Mouse (Mus musculus) midbrain, postnatal 0 days (tissue): ENCODE measurements around the gene Izumo1r. TPM values are rescaled to one million over a fixed set of nuclear protein-coding genes. Genes with fewer than 3 reads are reported as not detected.
"Not testable (repeated sequence)": the region's sequence is repeated elsewhere in the genome, so short reads cannot be mapped to it uniquely, and the experiment has no call there.

Experiments used
- ATAC-seq: fragments of 200-750 bp; cut with Nextera tagmentation; 2 replicates; pipeline ENCODE4 v1.8.0; 2017; ENCODE audit warnings: moderate number of reproducible peaks, mild to moderate bottlenecking, moderate TSS enrichment, moderate library complexity; ENCODE audit not compliant: low FRiP score
- DNase-seq: peaks from one replicate; pipeline ENCODE4 v3.0.0-alpha.2; 2015; ENCODE audit warnings: low spot score
- H3K27ac ChIP-seq: fragments of 300-500 bp; sonication (generic); 2 replicates; pipeline ENCODE4 v1.5.1; 2014; ENCODE audit warnings: low read depth, mild to moderate bottlenecking, low read length, mixed read lengths
- H3K27me3 ChIP-seq: fragments of 300-500 bp; sonication (generic); 2 replicates; pipeline ENCODE4 v1.6.1; 2014; ENCODE audit warnings: low read length, control low read depth, mixed read lengths; ENCODE audit not compliant: insufficient read depth
- H3K36me3 ChIP-seq: fragments of 300-500 bp; sonication (generic); 2 replicates; pipeline ENCODE4 v1.6.1; 2014; ENCODE audit warnings: low read length, control low read depth, mixed read lengths; ENCODE audit not compliant: insufficient read depth
- H3K4me1 ChIP-seq: fragments of 300-500 bp; sonication (generic); 2 replicates; pipeline ENCODE4 v1.6.1; 2014; ENCODE audit warnings: mild to moderate bottlenecking, control low read depth, antibody characterized with exemption, low read length, mixed read lengths; ENCODE audit not compliant: insufficient read depth
- H3K4me2 ChIP-seq: fragments of 300-500 bp; sonication (generic); 2 replicates; pipeline ENCODE4 v1.6.1; 2014; ENCODE audit warnings: low read depth, mild to moderate bottlenecking, low read length, mixed read lengths; ENCODE audit not compliant: poor library complexity, severe bottlenecking
- H3K4me3 ChIP-seq: fragments of 300-500 bp; sonication (generic); 2 replicates; pipeline ENCODE4 v1.5.1; 2014; ENCODE audit warnings: low read depth, mild to moderate bottlenecking, low read length, moderate library complexity
- H3K9ac ChIP-seq: fragments of 300-500 bp; sonication (generic); replicated peaks from 2 replicates; pipeline ENCODE4 v1.6.1; 2014; ENCODE audit warnings: mild to moderate bottlenecking, low read length, moderate library complexity, mixed read lengths; ENCODE audit not compliant: poor library complexity, severe bottlenecking
- H3K9me3 ChIP-seq: fragments of 300-500 bp; sonication (generic); 2 replicates; pipeline ENCODE4 v1.6.1; 2016; ENCODE audit warnings: low read length, control low read depth
- CTCF ChIP-seq: IDR thresholded peaks from 2 replicates; pipeline ENCODE4 v1.5.1; 2016; ENCODE audit warnings: antibody characterized with exemption, mild to moderate bottlenecking
- WGBS: fragments of 180-500 bp; shearing (Covaris S2); extraction: QIAGEN DNeasy Blood & Tissue Kit; methylation state at CpG from one replicate; pipeline ENCODE4 v1.1.7; 2014; 5-methylcytosine and 5-hydroxymethylcytosine counted together
- polyA plus RNA-seq: library from polyadenylated mRNA; unstranded; fragments of >200 nt; fragmentation: Nextera tagmentation; extraction: Ambion mirVana; gene quantifications from 2 replicates; pipeline ENCODE4 v1.2.1, GENCODE M21; 2015
- total RNA-seq: library from RNA; depleted of rRNA; stranded (reverse); fragments of >200 nt; gene quantifications from 2 replicates; pipeline ENCODE4 v1.2.3, GENCODE M21; 2014

Izumo1r gene
- total and polyA plus RNA-seq, 2 experiments from 2014 or later = not detected

- Histone ChIP-seq H3K4me3 (no peak overlapping the region), H3K36me3 (no peaks in the 10 kb centered on the region), H3K4me1 (no peaks in the 10 kb centered on the region), H3K27ac (no peak overlapping the region), H3K27me3 (no peaks in the 10 kb centered on the region), H3K4me2 (no peak overlapping the region), H3K9me3 (no peaks in the 10 kb centered on the region), H3K9ac (no peak overlapping the region)
- DNase-seq (no peak), ATAC-seq (no peak)
- 49% methylated on average over 3 of the region's 3 CpGs for WGBS
- TF ChIP-seq CTCF = no peak
Observed at GRCm38 (mm10) chr9:14890699-14891098, 13.1 kb downstream of the Izumo1r start.

- H3K9ac ChIP-seq = no peak overlapping the region
- H3K4me1 ChIP-seq = no peaks in the 10 kb centered on the region
- H3K4me3 ChIP-seq = no peak overlapping the region
- no peaks in the 10 kb centered on the region for H3K36me3 ChIP-seq
- ATAC-seq (no peak), DNase-seq (no peak)
- no peaks in the 10 kb centered on the region for H3K27me3 ChIP-seq
- no peak for TF ChIP-seq CTCF
- no peaks in the 10 kb centered on the region for H3K9me3 ChIP-seq
- WGBS = 74% methylated on average over 6 of the region's 6 CpGs
- no peak overlapping the region for H3K27ac ChIP-seq
- H3K4me2 ChIP-seq = no peak overlapping the region
Observed at GRCm38 (mm10) chr9:14888671-14889070, 15.1 kb downstream of the Izumo1r start.

DNA sequence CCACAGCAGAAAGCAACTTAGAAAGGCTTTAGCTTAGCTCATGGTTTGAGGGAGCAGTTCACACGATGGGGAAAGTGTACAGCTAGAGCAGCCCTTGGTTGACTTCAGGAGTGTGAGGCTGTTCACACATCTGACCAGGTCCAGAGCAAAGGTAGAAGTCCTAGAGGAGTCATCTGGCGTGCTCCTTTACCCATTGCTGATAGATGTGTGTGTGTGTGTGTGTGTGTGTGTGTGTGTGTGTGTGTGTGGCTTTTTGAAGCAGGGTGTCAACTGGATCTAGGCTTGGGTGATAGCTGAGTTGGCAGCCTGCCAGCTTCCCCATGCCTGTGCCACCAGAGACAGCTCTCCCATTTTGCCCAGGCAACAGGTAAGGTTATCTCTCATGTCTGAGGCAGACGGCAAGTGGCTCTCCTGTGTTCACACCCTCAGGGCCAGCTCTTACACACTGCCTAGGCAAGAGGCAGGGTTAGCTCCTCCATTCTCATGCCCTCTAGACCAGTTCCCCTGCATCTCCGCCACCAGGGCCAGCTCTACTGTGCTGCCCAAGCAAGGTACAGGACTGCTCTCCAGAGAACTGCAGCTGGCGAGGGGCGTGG lies 15.9 kb downstream of the Izumo1r start:
- WGBS = 85% methylated on average over 6 of the region's 6 CpGs
- no peak for DNase-seq
- no peak for ATAC-seq

DNA sequence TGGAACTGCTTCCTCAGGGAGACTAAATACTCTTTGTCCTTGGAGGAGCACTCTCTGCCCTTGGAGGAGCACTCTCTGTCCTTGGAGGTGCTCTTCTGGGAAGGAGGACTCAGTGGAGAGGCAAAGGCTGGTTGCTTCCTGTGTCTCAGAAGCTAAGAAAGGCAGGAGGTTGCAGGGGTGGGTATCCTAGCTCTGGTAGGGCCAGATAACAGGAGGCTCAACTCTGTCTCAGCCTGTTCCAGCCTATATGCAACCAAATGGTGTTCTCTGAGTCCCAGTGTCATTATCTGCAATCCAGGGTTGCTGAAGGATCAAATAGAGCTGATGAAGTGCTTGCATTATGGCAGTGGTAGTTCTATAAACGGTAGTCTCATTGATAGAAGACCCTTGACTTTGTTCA lies 17.8 kb downstream of the Izumo1r start:
- no peak for ATAC-seq
- no peaks in the 10 kb centered on the region for H3K27me3 ChIP-seq
- H3K4me3 ChIP-seq = no peak overlapping the region
- no peak overlapping the region for H3K27ac ChIP-seq
- H3K9me3 ChIP-seq = no peaks in the 10 kb centered on the region
- no peak overlapping the region for H3K9ac ChIP-seq
- no peak for DNase-seq
- 85% methylated on average over 1 of the region's 1 CpGs for WGBS
- no peaks in the 10 kb centered on the region for H3K4me1 ChIP-seq
- TF ChIP-seq CTCF = no peak
- no peak overlapping the region for H3K4me2 ChIP-seq
- H3K36me3 ChIP-seq = no peaks in the 10 kb centered on the region

More for the DNA sequence above, 15.9 kb downstream of the Izumo1r start:
- Histone ChIP-seq H3K27me3 (no peaks in the 10 kb centered on the region), H3K4me3 (no peak overlapping the region), H3K4me1 (no peaks in the 10 kb centered on the region), H3K4me2 (no peak overlapping the region), H3K36me3 (no peaks in the 10 kb centered on the region), H3K27ac (no peak overlapping the region), H3K9me3 (no peaks in the 10 kb centered on the region), H3K9ac (no peak overlapping the region)
- no peak for TF ChIP-seq CTCF

GRCm38 (mm10) chr9:14885151-14885550 lies 18.6 kb downstream of the Izumo1r start:
- Histone ChIP-seq H3K27ac (no peak overlapping the region), H3K36me3 (no peaks in the 10 kb centered on the region), H3K4me3 (no peak overlapping the region), H3K27me3 (no peaks in the 10 kb centered on the region), H3K4me2 (no peak overlapping the region), H3K9me3 (no peaks in the 10 kb centered on the region), H3K4me1 (no peaks in the 10 kb centered on the region), H3K9ac (no peak overlapping the region)
- no peak for DNase-seq
- peak; percentile 37 for TF ChIP-seq CTCF
- ATAC-seq = no peak

DNA sequence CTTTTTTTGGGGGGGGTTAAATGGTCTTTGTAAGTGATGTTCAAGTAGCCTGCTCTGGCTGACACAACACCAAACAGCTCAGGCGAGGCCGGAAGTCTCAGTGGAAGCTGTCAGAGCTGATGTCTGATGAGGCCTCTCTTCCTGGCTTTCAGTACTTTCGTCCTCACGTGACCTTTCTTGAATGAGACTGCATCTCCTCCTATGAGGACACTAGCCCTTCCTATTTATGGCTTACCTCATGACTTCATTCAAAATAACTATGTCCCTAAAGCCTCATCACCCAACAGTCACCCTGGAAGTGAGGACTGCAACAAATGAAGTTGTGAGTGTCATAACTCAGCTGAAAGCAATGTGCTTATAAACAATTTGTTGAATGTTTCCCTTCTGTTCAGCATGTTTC lies 19.1 kb downstream of the Izumo1r start:
- Histone ChIP-seq H3K4me3 (no peak overlapping the region), H3K9me3 (no peaks in the 10 kb centered on the region), H3K27me3 (no peaks in the 10 kb centered on the region), H3K4me1 (no peaks in the 10 kb centered on the region), H3K27ac (no peak overlapping the region), H3K9ac (no peak overlapping the region), H3K36me3 (no peaks in the 10 kb centered on the region), H3K4me2 (no peak overlapping the region)
- ATAC-seq (no peak), DNase-seq (no peak)
- 87% methylated on average over 4 of the region's 4 CpGs for WGBS
- TF ChIP-seq CTCF = no peak

- not testable (repeated sequence) for H3K9me3 ChIP-seq, H3K27me3 ChIP-seq, DNase-seq, H3K4me3 ChIP-seq, ATAC-seq, H3K36me3 ChIP-seq, H3K9ac ChIP-seq, H3K27ac ChIP-seq, H3K4me1 ChIP-seq, H3K4me2 ChIP-seq
- WGBS = 26% methylated on average over 8 of the region's 8 CpGs
Observed at GRCm38 (mm10) chr9:14876566-14876965, 27.2 kb downstream of the Izumo1r start.
